Mouse (Mus musculus) midbrain, embryonic 16.5 days (tissue): Measurements from ENCODE around the gene Card19. TPM values are rescaled to one million over a fixed set of nuclear protein-coding genes. Genes with fewer than 3 reads are reported as not detected.
A peak's percentile ranks its signal among the peaks of the same experiment; 100 is the strongest.

Source experiments
- ATAC-seq: fragments of 200-750 bp; cut with Nextera tagmentation; 2 replicates; pipeline ENCODE4 v1.8.0; 2017; ENCODE audit warnings: moderate TSS enrichment
- H3K27ac ChIP-seq: fragments of 300-500 bp; sonication (generic); 2 replicates; pipeline ENCODE4 v1.5.1; 2014; ENCODE audit warnings: mild to moderate bottlenecking, low read length, mixed read lengths
- H3K27me3 ChIP-seq: fragments of 300-500 bp; sonication (generic); 2 replicates; pipeline ENCODE4 v1.6.1; 2014; ENCODE audit warnings: low read depth, low read length, mixed read lengths; ENCODE audit not compliant: control insufficient read depth, insufficient read depth
- H3K36me3 ChIP-seq: fragments of 300-500 bp; sonication (generic); 2 replicates; pipeline ENCODE4 v1.6.1; 2014; ENCODE audit warnings: mild to moderate bottlenecking, low read length, moderate library complexity, mixed read lengths; ENCODE audit not compliant: control insufficient read depth, insufficient read depth
- H3K4me1 ChIP-seq: fragments of 300-500 bp; sonication (generic); 2 replicates; pipeline ENCODE4 v1.6.1; 2014; ENCODE audit warnings: mild to moderate bottlenecking, low read length, mixed read lengths; ENCODE audit not compliant: control insufficient read depth, insufficient read depth
- H3K4me2 ChIP-seq: fragments of 300-500 bp; sonication (generic); 2 replicates; pipeline ENCODE4 v1.6.1; 2014; ENCODE audit warnings: mild to moderate bottlenecking, low read length, mixed read lengths
- H3K4me3 ChIP-seq: fragments of 300-500 bp; sonication (generic); 2 replicates; pipeline ENCODE4 v1.5.1; 2014; ENCODE audit warnings: low read depth, mild to moderate bottlenecking, low read length, moderate library complexity, mixed read lengths
- H3K9ac ChIP-seq: fragments of 300-500 bp; sonication (generic); 2 replicates; pipeline ENCODE4 v1.6.1; 2014; ENCODE audit warnings: low read depth, low read length, mixed read lengths
- H3K9me3 ChIP-seq: fragments of 300-500 bp; sonication (generic); replicated peaks from 2 replicates; pipeline ENCODE4 v1.6.1; 2014; ENCODE audit warnings: mild to moderate bottlenecking, low read length, mixed read lengths; ENCODE audit not compliant: control insufficient read depth, poor library complexity, severe bottlenecking
- WGBS: fragments of 180-500 bp; shearing (Covaris S2); extraction: QIAGEN DNeasy Blood & Tissue Kit; methylation state at CpG from one replicate; pipeline ENCODE4 v1.1.7; 2014; 5-methylcytosine and 5-hydroxymethylcytosine counted together
- polyA plus RNA-seq: library from polyadenylated mRNA; unstranded; fragments of >200 nt; fragmentation: Nextera tagmentation; extraction: Ambion mirVana; gene quantifications from 2 replicates; pipeline ENCODE4 v1.2.1, GENCODE M21; 2015

The Card19 gene
- polyA plus RNA-seq, 1 experiment from 2014 or later = 27.6 TPM

DNA sequence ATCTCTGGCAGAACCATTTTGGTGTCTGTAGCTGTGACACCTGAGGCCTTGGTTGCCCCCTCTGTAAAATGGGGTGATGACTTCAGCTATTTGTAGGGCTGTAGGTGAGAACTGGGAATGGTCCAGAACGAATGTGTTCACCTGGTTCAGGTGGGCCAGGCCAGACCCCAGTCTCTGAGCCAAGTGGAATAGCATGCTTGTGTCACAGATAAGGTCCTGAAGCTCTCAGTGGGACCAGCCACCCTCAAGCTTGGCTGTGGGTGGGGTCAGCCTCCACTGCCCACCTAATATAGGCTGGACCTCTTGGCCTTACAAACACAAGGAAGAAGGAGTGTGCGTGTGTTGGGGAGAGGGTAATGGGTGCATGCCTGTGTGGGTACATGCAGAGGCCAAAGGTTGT lies 9.5 kb downstream of the Card19 start:
- no peaks in the 10 kb centered on the region for H3K27me3 ChIP-seq
- no peak overlapping the region for H3K4me3 ChIP-seq
- H3K36me3 ChIP-seq = no peaks in the 10 kb centered on the region
- peaks cover 6% of the 10 kb centered on the region; the same call in 1 of the 2 replicates for H3K4me1 ChIP-seq
- H3K27ac ChIP-seq = no peak overlapping the region
- 98% methylated on average over 2 of the region's 2 CpGs for WGBS
- H3K9me3 ChIP-seq = no peaks in the 10 kb centered on the region
- no peak for ATAC-seq
- no peak overlapping the region for H3K9ac ChIP-seq
- H3K4me2 ChIP-seq = no peak overlapping the region

- peak; percentile 29; the same call in 1 of the 2 replicates for ATAC-seq
- H3K27me3 ChIP-seq = no peaks in the 10 kb centered on the region
- no peaks in the 10 kb centered on the region for H3K9me3 ChIP-seq
- no peaks in the 10 kb centered on the region for H3K36me3 ChIP-seq
- H3K4me1 ChIP-seq = 0 out of 2 replicates have a peak, but pooled peaks cover 2% of the 10 kb centered on the region
- H3K9ac ChIP-seq = no peak overlapping the region
- 35% methylated on average over 13 of the region's 13 CpGs for WGBS
- H3K27ac ChIP-seq = no peak overlapping the region
- no peak overlapping the region for H3K4me2 ChIP-seq
- no peak overlapping the region for H3K4me3 ChIP-seq
These were observed 10.3 kb downstream of the Card19 start for GRCm38 (mm10) chr13:49205381-49205998.

- Histone ChIP-seq H3K4me1 (0 out of 2 replicates have a peak, but pooled peaks cover 2% of the 10 kb centered on the region), H3K9ac (no peak overlapping the region), H3K4me3 (no peak overlapping the region), H3K27ac (no peak overlapping the region), H3K9me3 (no peaks in the 10 kb centered on the region), H3K4me2 (no peak overlapping the region), H3K36me3 (no peaks in the 10 kb centered on the region), H3K27me3 (no peaks in the 10 kb centered on the region)
- ATAC-seq = no peak
- WGBS = 93% methylated on average over 7 of the region's 7 CpGs
These were observed 13.3 kb downstream of the Card19 start for GRCm38 (mm10) chr13:49202556-49202955.

GRCm38 (mm10) chr13:49200688-49201087 lies 15.1 kb downstream of the Card19 start:
- Histone ChIP-seq H3K4me1 (0 out of 2 replicates have a peak, but pooled peaks cover 2% of the 10 kb centered on the region), H3K4me3 (no peak overlapping the region), H3K27me3 (no peaks in the 10 kb centered on the region), H3K9ac (no peak overlapping the region), H3K36me3 (no peaks in the 10 kb centered on the region), H3K27ac (no peak overlapping the region), H3K9me3 (no peaks in the 10 kb centered on the region), H3K4me2 (no peak overlapping the region)
- no peak for ATAC-seq
- 85% methylated on average over 13 of the region's 13 CpGs for WGBS

DNA sequence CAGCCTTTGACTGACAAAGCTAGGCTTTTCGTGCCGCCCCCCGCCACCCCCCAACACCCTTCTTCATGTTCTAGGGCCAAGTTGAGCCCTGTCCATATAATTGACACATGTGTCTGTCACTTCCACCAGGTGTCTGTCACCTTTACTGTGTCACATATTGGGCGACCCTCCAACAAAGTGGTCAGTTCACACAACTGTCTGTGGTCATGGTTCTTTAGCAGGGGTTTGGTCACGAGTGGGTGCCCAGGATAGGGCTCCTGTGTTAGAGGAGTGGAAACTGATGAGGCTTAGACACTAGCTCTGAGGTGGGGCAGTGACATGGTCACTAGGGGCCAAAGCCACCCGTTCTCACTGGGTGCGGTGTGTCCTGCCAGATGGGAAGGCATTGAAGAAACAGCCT lies 15.9 kb downstream of the Card19 start:
- Histone ChIP-seq H3K4me3 (no peak overlapping the region), H3K27me3 (no peaks in the 10 kb centered on the region), H3K4me2 (no peak overlapping the region), H3K27ac (no peak overlapping the region), H3K36me3 (no peaks in the 10 kb centered on the region), H3K9ac (no peak overlapping the region), H3K9me3 (no peaks in the 10 kb centered on the region), H3K4me1 (no peaks in the 10 kb centered on the region)
- ATAC-seq = no peak
- WGBS = 95% methylated on average over 7 of the region's 7 CpGs

- Histone ChIP-seq H3K4me1 (no peaks in the 10 kb centered on the region), H3K4me2 (no peak overlapping the region), H3K9me3 (no peaks in the 10 kb centered on the region), H3K27ac (no peak overlapping the region), H3K4me3 (no peak overlapping the region), H3K9ac (no peak overlapping the region), H3K36me3 (no peaks in the 10 kb centered on the region), H3K27me3 (no peaks in the 10 kb centered on the region)
- WGBS = 90% methylated on average over 9 of the region's 9 CpGs
- no peak for ATAC-seq
These were observed 17.1 kb downstream of the Card19 start for GRCm38 (mm10) chr13:49198734-49199133.

GRCm38 (mm10) chr13:49196766-49197165 lies 19.1 kb downstream of the Card19 start:
- no peaks in the 10 kb centered on the region for H3K4me1 ChIP-seq
- no peak overlapping the region for H3K27ac ChIP-seq
- no peaks in the 10 kb centered on the region for H3K9me3 ChIP-seq
- H3K4me3 ChIP-seq = no peak overlapping the region
- no peaks in the 10 kb centered on the region for H3K36me3 ChIP-seq
- no peak overlapping the region for H3K4me2 ChIP-seq
- WGBS = 78% methylated on average over 6 of the region's 6 CpGs
- H3K9ac ChIP-seq = no peak overlapping the region
- no peaks in the 10 kb centered on the region for H3K27me3 ChIP-seq
- no peak for ATAC-seq

DNA sequence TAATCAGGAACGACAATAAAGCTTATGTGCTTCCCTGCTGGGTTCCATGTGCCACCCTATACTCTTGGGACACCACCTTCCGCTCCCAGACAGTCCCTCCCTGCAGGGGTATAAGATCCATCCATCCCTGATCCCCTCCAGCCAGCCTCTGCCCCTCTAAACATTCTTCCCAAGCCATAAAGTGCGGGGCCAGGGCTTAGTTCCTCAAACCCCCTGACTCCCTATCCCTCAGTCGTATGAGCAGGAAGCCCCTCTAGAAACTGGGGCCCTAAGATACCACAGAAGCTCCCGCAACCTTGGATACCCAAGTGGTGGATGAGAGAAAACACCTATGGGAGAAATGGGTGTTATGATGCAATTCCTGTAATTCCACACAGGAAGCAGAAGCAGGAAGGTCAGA lies 19.6 kb downstream of the Card19 start:
- Histone ChIP-seq H3K4me3 (no peak overlapping the region), H3K9me3 (no peaks in the 10 kb centered on the region), H3K4me2 (no peak overlapping the region), H3K27me3 (no peaks in the 10 kb centered on the region), H3K27ac (no peak overlapping the region), H3K4me1 (no peaks in the 10 kb centered on the region; the same call in 1 of the 2 replicates), H3K9ac (no peak overlapping the region), H3K36me3 (no peaks in the 10 kb centered on the region)
- 82% methylated on average over 5 of the region's 5 CpGs for WGBS
- no peak for ATAC-seq

GRCm38 (mm10) chr13:49195651-49196050 lies 20.2 kb downstream of the Card19 start:
- 89% methylated on average over 7 of the region's 7 CpGs for WGBS
- H3K27me3 ChIP-seq = no peaks in the 10 kb centered on the region
- H3K4me1 ChIP-seq = no peaks in the 10 kb centered on the region; the same call in 1 of the 2 replicates
- no peak overlapping the region for H3K9ac ChIP-seq
- H3K27ac ChIP-seq = no peak overlapping the region
- H3K36me3 ChIP-seq = no peaks in the 10 kb centered on the region
- H3K4me2 ChIP-seq = no peak overlapping the region
- no peak for ATAC-seq
- no peak overlapping the region for H3K4me3 ChIP-seq
- no peaks in the 10 kb centered on the region for H3K9me3 ChIP-seq
